Mouse (Mus musculus) liver, adult 2 months (tissue): Measurements from ENCODE around the gene Lrrc4b. TPM values are rescaled to one million over a fixed set of nuclear protein-coding genes. Genes with fewer than 3 reads are reported as not detected.
A peak's percentile ranks its signal among the peaks of the same experiment; 100 is the strongest.

Source experiments
- DNase-seq: peaks from one replicate; pipeline ENCODE4 v3.0.0-alpha.2; 2011; ENCODE audit warnings: low read depth, low spot score; ENCODE audit errors: extremely low read depth
- H3K27ac ChIP-seq: fragments of 200-500 bp; replicated peaks from 2 replicates; pipeline ENCODE4 v1.5.1; 2012; ENCODE audit warnings: low read depth, mild to moderate bottlenecking, control low read depth, inconsistent platforms, low read length; ENCODE audit not compliant: insufficient read depth
- H3K27me3 ChIP-seq: fragments of 200-500 bp; 2 replicates; pipeline ENCODE4 v1.6.1; 2012; ENCODE audit warnings: mild to moderate bottlenecking, moderate library complexity, low read length, inconsistent platforms; ENCODE audit not compliant: control insufficient read depth, insufficient read depth
- H3K36me3 ChIP-seq: fragments of 200-500 bp; 2 replicates; pipeline ENCODE4 v1.6.1; 2012; ENCODE audit warnings: low read length, inconsistent platforms; ENCODE audit not compliant: control insufficient read depth, insufficient read depth
- H3K4me1 ChIP-seq: fragments of 200-500 bp; 2 replicates; pipeline ENCODE4 v1.6.1; 2011; ENCODE audit warnings: low read length; ENCODE audit not compliant: control insufficient read depth, insufficient read depth
- H3K4me3 ChIP-seq: fragments of 200-500 bp; 2 replicates; pipeline ENCODE4 v1.5.1; 2011; ENCODE audit warnings: low read depth, mild to moderate bottlenecking, control low read depth, low read length, moderate library complexity; ENCODE audit not compliant: insufficient read depth
- H3K79me2 ChIP-seq: fragments of 200-500 bp; 2 replicates; pipeline ENCODE4 v1.6.1; 2012; ENCODE audit warnings: inconsistent platforms, mild to moderate bottlenecking, low read length, moderate library complexity; ENCODE audit not compliant: control insufficient read depth, insufficient read depth
- H3K9ac ChIP-seq: fragments of 200-500 bp; 2 replicates; pipeline ENCODE4 v1.6.1; 2012; ENCODE audit warnings: low read depth, mild to moderate bottlenecking, control low read depth, inconsistent platforms, low read length
- CTCF ChIP-seq: fragments of 200-500 bp; IDR thresholded peaks from 2 replicates; pipeline ENCODE4 v1.5.1; 2011; ENCODE audit warnings: low read depth, low read length, control low read depth
- POLR2A ChIP-seq: fragments of 200-500 bp; IDR thresholded peaks from 2 replicates; pipeline ENCODE4 v1.6.1; 2011; ENCODE audit warnings: low read length, control low read depth; ENCODE audit not compliant: insufficient read depth; ENCODE audit errors: extremely low read depth
- WGBS: fragments of 180-500 bp; shearing (Covaris S2); methylation state at CpG from one replicate; pipeline ENCODE4 v1.1.7; 2018; 5-methylcytosine and 5-hydroxymethylcytosine counted together
- polyA plus RNA-seq: library from polyadenylated mRNA; depleted of rRNA; stranded (reverse); fragments of >200 nt; gene quantifications from 2 replicates; pipeline ENCODE4 v1.2.3, GENCODE M21; 2012
- total RNA-seq: library from RNA; depleted of rRNA; stranded (reverse); fragments of >200 nt; gene quantifications from 2 replicates; pipeline ENCODE4 v1.2.3, GENCODE M21; 2014

The Lrrc4b gene
- total and polyA plus RNA-seq, 2 experiments = not detected

GRCm38 (mm10) chr7:44495992-44496770 is 67.4 kb downstream of the Lrrc4b start, which contains the start of the genes Emc10 and Fam71e1:
Gene Emc10, minus strand, starts transcription at chr7:44496529.
Gene Fam71e1, plus strand, starts transcription at chr7:44496581.
- peak within 1 kb of the TSS; percentile 77 for H3K27ac ChIP-seq
- no peaks in the 10 kb centered on the region for H3K36me3 ChIP-seq
- DNase-seq = peak; percentile 91
- peaks cover 8% of the 10 kb centered on the region; the same call in 1 of the 2 replicates for H3K79me2 ChIP-seq
- H3K27me3 ChIP-seq = no peaks in the 10 kb centered on the region
- WGBS = under 1% methylated on average over 58 of the region's 58 CpGs
- peak within 1 kb of the TSS; percentile 67 for H3K4me3 ChIP-seq
- TF ChIP-seq CTCF (no peak), POLR2A (peak; percentile 33; the same call in 1 of the 2 replicates)
- peaks cover 25% of the 10 kb centered on the region for H3K4me1 ChIP-seq
- H3K9ac ChIP-seq = peak within 1 kb of the TSS; percentile 73

- peak overlapping the region; percentile 25 for H3K27ac ChIP-seq
- peak overlapping the region; percentile 45 for H3K9ac ChIP-seq
- TF ChIP-seq POLR2A = no peak
- peaks cover 8% of the 10 kb centered on the region; the same call in 1 of the 2 replicates for H3K79me2 ChIP-seq
- no peaks in the 10 kb centered on the region for H3K27me3 ChIP-seq
- WGBS = 2% methylated on average over 26 of the region's 26 CpGs
- H3K36me3 ChIP-seq = no peaks in the 10 kb centered on the region
- no peak for DNase-seq
- H3K4me1 ChIP-seq = peaks cover 25% of the 10 kb centered on the region
- H3K4me3 ChIP-seq = peak overlapping the region; percentile 67
Measured at GRCm38 (mm10) chr7:44496771-44497109, 67.9 kb downstream of the Lrrc4b start.

- Histone ChIP-seq H3K27ac (peak overlapping the region; percentile 72), H3K36me3 (no peaks in the 10 kb centered on the region), H3K27me3 (no peaks in the 10 kb centered on the region), H3K4me3 (no peak overlapping the region), H3K4me1 (peaks cover 25% of the 10 kb centered on the region), H3K9ac (no peak overlapping the region), H3K79me2 (peaks cover 8% of the 10 kb centered on the region; the same call in 1 of the 2 replicates)
- WGBS = 27% methylated on average over 10 of the region's 10 CpGs
- TF ChIP-seq POLR2A (no peak), CTCF (no peak)
- DNase-seq = peak; percentile 97
Measured at GRCm38 (mm10) chr7:44497361-44498055, 68.7 kb downstream of the Lrrc4b start.

DNA sequence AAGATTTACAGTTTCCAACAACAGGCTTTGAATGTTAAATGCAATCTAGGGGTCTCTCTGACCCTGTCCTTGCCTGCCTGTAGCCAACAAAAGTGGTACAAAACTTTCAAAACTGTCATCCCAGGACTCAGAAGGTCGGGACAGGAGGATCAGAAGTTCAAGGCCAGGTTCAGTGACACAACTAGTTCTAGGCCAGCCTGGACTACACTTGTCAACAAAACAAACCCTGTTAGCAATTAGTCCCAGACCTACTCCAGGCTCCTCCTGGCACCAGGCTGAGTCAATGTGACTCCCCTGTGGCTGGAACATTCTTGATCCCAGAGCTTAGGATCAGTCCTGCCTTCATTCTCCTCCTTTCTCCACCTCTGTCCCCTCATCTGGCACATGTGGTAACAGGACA is 70.1 kb downstream of the Lrrc4b start:
- Histone ChIP-seq H3K4me1 (peaks cover 25% of the 10 kb centered on the region), H3K27ac (peak overlapping the region; percentile 64), H3K79me2 (peaks cover 8% of the 10 kb centered on the region; the same call in 1 of the 2 replicates), H3K9ac (no peak overlapping the region), H3K4me3 (no peak overlapping the region), H3K27me3 (no peaks in the 10 kb centered on the region), H3K36me3 (no peaks in the 10 kb centered on the region)
- 18% methylated on average over 1 of the region's 1 CpGs for WGBS
- TF ChIP-seq CTCF = no peak
- no peak for TF ChIP-seq POLR2A
- DNase-seq = peak; percentile 79

- Histone ChIP-seq H3K4me1 (peaks cover 25% of the 10 kb centered on the region), H3K9ac (no peak overlapping the region), H3K27ac (no peak overlapping the region), H3K4me3 (no peak overlapping the region), H3K27me3 (no peaks in the 10 kb centered on the region), H3K36me3 (no peaks in the 10 kb centered on the region), H3K79me2 (peaks cover 5% of the 10 kb centered on the region; the same call in 1 of the 2 replicates)
- no peak for DNase-seq
- 75% methylated on average over 20 of the region's 20 CpGs for WGBS
- TF ChIP-seq POLR2A = no peak
- no peak for TF ChIP-seq CTCF
Measured at GRCm38 (mm10) chr7:44500046-44500445, 71.2 kb downstream of the Lrrc4b start.
